Mouse (Mus musculus): ENCODE measurements around the gene Hsd17b11. TPM values are rescaled to one million over a fixed set of nuclear protein-coding genes. Genes with fewer than 3 reads are reported as not detected.

Hsd17b11 gene
- total RNA-seq (2021), result 1 to 10 TPM; 8.6 to 9.2 TPM
- long read RNA-seq, experiment 1, partial matches to known transcripts, result 0 of 2 reads
- long read RNA-seq, experiment 1, other reads (novel, unspliced or antisense), result 2 of 2 reads
- long read RNA-seq, experiment 2, result 0 reads

GRCm38 (mm10) chr5:104021597-104022378 is at the start of gene Hsd17b11:
Gene Hsd17b11 (minus strand): TSS chr5:104021919.
- Histone ChIP-seq H3K27ac (peak within 1 kb of the TSS; percentile 94), H3K4me3 (peak within 1 kb of the TSS; percentile 79)
- intact Hi-C loops (cut with DNase I), result no loop called here
- DNase-seq, result peak; percentile 91
- no peak; the same call in 1 of the 2 replicates for TF ChIP-seq CTCF (IDR thresholded peaks at IDR 0.05)

- no peak overlapping the region for H3K27ac ChIP-seq
- TF ChIP-seq CTCF (IDR thresholded peaks at IDR 0.05), result no peak
- no peak for DNase-seq
- intact Hi-C loops (cut with DNase I), result loop anchor here (5.0 kb wide), 1 partner anchor 74 kb away; no protein-coding TSS in a partner anchor
- H3K4me3 ChIP-seq, result no peak overlapping the region
Observed at GRCm38 (mm10) chr5:104071048-104071447, 49.3 kb upstream of the Hsd17b11 start.

- TF ChIP-seq CTCF (IDR thresholded peaks at IDR 0.05), result peak; percentile 65
- intact Hi-C loops (cut with DNase I), result no loop called here
- H3K4me3 ChIP-seq, result no peak overlapping the region
- no peak overlapping the region for H3K27ac ChIP-seq
- no peak for DNase-seq
Observed at GRCm38 (mm10) chr5:104068751-104069150, 47.0 kb upstream of the Hsd17b11 start.

GRCm38 (mm10) chr5:104062773-104063551 is 41.2 kb upstream of the Hsd17b11 start:
- intact Hi-C loops (cut with DNase I), result no loop called here
- TF ChIP-seq CTCF (IDR thresholded peaks at IDR 0.05), result no peak
- Histone ChIP-seq H3K4me3 (no peak overlapping the region), H3K27ac (no peak overlapping the region)
- no peak for DNase-seq

GRCm38 (mm10) chr5:104061936-104062772 is 40.4 kb upstream of the Hsd17b11 start:
- peak; percentile 45 for DNase-seq

GRCm38 (mm10) chr5:104060429-104060828 is 38.7 kb upstream of the Hsd17b11 start:
- intact Hi-C loops (cut with DNase I), result no loop called here
- DNase-seq, result no peak
- Histone ChIP-seq H3K4me3 (no peak overlapping the region), H3K27ac (no peak overlapping the region)
- no peak for TF ChIP-seq CTCF (IDR thresholded peaks at IDR 0.05)

More at GRCm38 (mm10) chr5:104061936-104062772, 40.4 kb upstream of the Hsd17b11 start:
- TF ChIP-seq CTCF (IDR thresholded peaks at IDR 0.05), result no peak
- Histone ChIP-seq H3K4me3 (no peak overlapping the region), H3K27ac (no peak overlapping the region)
- intact Hi-C loops (cut with DNase I), result no loop called here

GRCm38 (mm10) chr5:104059628-104060027 is 37.9 kb upstream of the Hsd17b11 start:
- Histone ChIP-seq H3K27ac (no peak overlapping the region), H3K4me3 (no peak overlapping the region)
- intact Hi-C loops (cut with DNase I), result loop anchor here (5.0 kb wide), 1 partner anchor 57 kb away; no protein-coding TSS in a partner anchor
- TF ChIP-seq CTCF (IDR thresholded peaks at IDR 0.05), result no peak
- no peak for DNase-seq

GRCm38 (mm10) chr5:104058021-104058420 is 36.3 kb upstream of the Hsd17b11 start:
- intact Hi-C loops (cut with DNase I), result loop anchor here (5.0 kb wide), 1 partner anchor 56 kb away; no protein-coding TSS in a partner anchor
- DNase-seq, result peak; percentile 67
- TF ChIP-seq CTCF (IDR thresholded peaks at IDR 0.05), result peak; percentile 84
- Histone ChIP-seq H3K4me3 (no peak overlapping the region), H3K27ac (no peak overlapping the region)

- intact Hi-C loops (cut with DNase I), result loop anchor here (5.0 kb wide), 1 partner anchor 54 kb away; no protein-coding TSS in a partner anchor
Observed at GRCm38 (mm10) chr5:104056295-104056694, 34.6 kb upstream of the Hsd17b11 start.

GRCm38 (mm10) chr5:104055816-104056215 is 34.1 kb upstream of the Hsd17b11 start:
- intact Hi-C loops (cut with DNase I), result loop anchor here (5.0 kb wide), 1 partner anchor 54 kb away; no protein-coding TSS in a partner anchor
- DNase-seq, result no peak
- Histone ChIP-seq H3K4me3 (no peak overlapping the region), H3K27ac (no peak overlapping the region)
- no peak for TF ChIP-seq CTCF (IDR thresholded peaks at IDR 0.05)

More at GRCm38 (mm10) chr5:104056295-104056694, 34.6 kb upstream of the Hsd17b11 start:
- Histone ChIP-seq H3K27ac (no peak overlapping the region), H3K4me3 (no peak overlapping the region)
- no peak for TF ChIP-seq CTCF (IDR thresholded peaks at IDR 0.05)
- no peak for DNase-seq

- no peak for TF ChIP-seq CTCF (IDR thresholded peaks at IDR 0.05)
- intact Hi-C loops (cut with DNase I), result loop anchor here (5.0 kb wide), 1 partner anchor 53 kb away; no protein-coding TSS in a partner anchor
- Histone ChIP-seq H3K27ac (no peak overlapping the region), H3K4me3 (no peak overlapping the region)
- no peak for DNase-seq
Observed at GRCm38 (mm10) chr5:104054938-104055337, 33.2 kb upstream of the Hsd17b11 start.

- intact Hi-C loops (cut with DNase I), result no loop called here
- H3K27ac ChIP-seq, result no peak overlapping the region
- TF ChIP-seq CTCF (IDR thresholded peaks at IDR 0.05), result peak; percentile 33; the same call in 1 of the 2 replicates
- no peak overlapping the region for H3K4me3 ChIP-seq
- no peak for DNase-seq
Observed at GRCm38 (mm10) chr5:104052956-104053355, 31.2 kb upstream of the Hsd17b11 start.
